Mouse (Mus musculus) liver, postnatal 0 days (tissue): ENCODE data around the gene Dock9. TPM values are rescaled to one million over a fixed set of nuclear protein-coding genes. Genes with fewer than 3 reads are reported as not detected.

Source experiments
- ATAC-seq: fragments of 200-750 bp; cut with Nextera tagmentation; 2 replicates; pipeline ENCODE4 v1.8.0; 2017; ENCODE audit warnings: mild to moderate bottlenecking, moderate library complexity
- DNase-seq: peaks from one replicate; pipeline ENCODE4 v3.0.0-alpha.2; 2016
- H3K27ac ChIP-seq: fragments of 300-500 bp; sonication (generic); 2 replicates; pipeline ENCODE4 v1.5.1; 2014; ENCODE audit warnings: antibody characterized with exemption, moderate library complexity, mild to moderate bottlenecking, low read depth
- H3K27me3 ChIP-seq: fragments of 300-500 bp; sonication (generic); 2 replicates; pipeline ENCODE4 v1.6.1; 2014; ENCODE audit warnings: low read length, control low read depth, mixed read lengths; ENCODE audit not compliant: insufficient read depth
- H3K36me3 ChIP-seq: fragments of 300-500 bp; sonication (generic); replicated peaks from 2 replicates; pipeline ENCODE4 v1.6.1; 2014; ENCODE audit warnings: mild to moderate bottlenecking, control low read depth, low read length, moderate library complexity, mixed read lengths; ENCODE audit not compliant: insufficient read depth
- H3K4me1 ChIP-seq: fragments of 300-500 bp; sonication (generic); 2 replicates; pipeline ENCODE4 v1.6.1; 2014; ENCODE audit warnings: antibody characterized with exemption, mild to moderate bottlenecking, control low read depth; ENCODE audit not compliant: insufficient read depth
- H3K4me2 ChIP-seq: fragments of 300-500 bp; sonication (generic); 2 replicates; pipeline ENCODE4 v1.6.1; 2014; ENCODE audit warnings: low read depth, mild to moderate bottlenecking, low read length, moderate library complexity, mixed read lengths
- H3K4me3 ChIP-seq: fragments of 300-500 bp; sonication (generic); 2 replicates; pipeline ENCODE4 v1.5.1; 2014; ENCODE audit warnings: low read depth, low read length
- H3K9ac ChIP-seq: fragments of 300-500 bp; sonication (generic); replicated peaks from 2 replicates; pipeline ENCODE4 v1.6.1; 2014; ENCODE audit warnings: mild to moderate bottlenecking, moderate library complexity
- H3K9me3 ChIP-seq: fragments of 300-500 bp; sonication (generic); 2 replicates; pipeline ENCODE4 v1.6.1; 2016; ENCODE audit warnings: mild to moderate bottlenecking, control low read depth, low read length, mixed read lengths
- CTCF ChIP-seq: sonication (generic); IDR thresholded peaks from 2 replicates; pipeline ENCODE4 v1.5.1; 2016; ENCODE audit warnings: antibody characterized with exemption, low read depth
- EP300 ChIP-seq: IDR thresholded peaks from 2 replicates; pipeline ENCODE4 v1.6.1; 2016; ENCODE audit warnings: antibody characterized with exemption, low read depth, mild to moderate bottlenecking
- WGBS: fragments of 180-500 bp; shearing (Covaris S2); extraction: QIAGEN DNeasy Blood & Tissue Kit; methylation state at CpG from one replicate; pipeline ENCODE4 v1.1.7; 2014; ENCODE audit not compliant: insufficient replicate concordance; 5-methylcytosine and 5-hydroxymethylcytosine counted together
- polyA plus RNA-seq: library from polyadenylated mRNA; unstranded; fragments of >200 nt; fragmentation: Nextera tagmentation; extraction: Ambion mirVana; gene quantifications from 2 replicates; pipeline ENCODE4 v1.2.1, GENCODE M21; 2015

The Dock9 gene
- polyA plus RNA-seq, 1 experiment from 2014 or later = 1.4 TPM

DNA sequence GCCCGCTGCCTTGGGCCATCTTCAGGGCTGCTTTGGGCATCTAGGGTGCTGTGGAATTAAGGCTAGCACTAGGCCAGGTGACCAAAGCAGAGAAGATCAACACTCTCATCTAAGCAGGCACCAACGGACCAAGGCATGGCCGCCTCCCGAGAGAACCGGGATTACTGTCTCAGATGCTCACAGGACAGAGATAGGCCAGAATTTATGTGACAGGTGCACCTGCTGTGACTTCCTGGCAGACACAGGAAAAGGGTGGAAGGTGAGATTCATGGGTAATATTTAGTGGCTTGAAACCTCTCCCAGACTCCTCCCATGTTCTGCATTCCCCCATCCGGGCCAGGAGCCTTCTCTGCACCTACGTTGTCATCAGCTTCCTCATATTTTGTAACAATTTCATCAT is 2.1 kb downstream of the Dock9 start:
- ATAC-seq (no peak), DNase-seq (no peak)
- Histone ChIP-seq H3K4me2 (no peak overlapping the region), H3K4me3 (no peak overlapping the region), H3K36me3 (no peaks in the 10 kb centered on the region), H3K9me3 (no peaks in the 10 kb centered on the region), H3K27ac (no peak overlapping the region), H3K9ac (no peak overlapping the region), H3K4me1 (peaks cover 12% of the 10 kb centered on the region), H3K27me3 (peaks cover 5% of the 10 kb centered on the region; the same call in 1 of the 2 replicates)
- TF ChIP-seq EP300 (no peak), CTCF (no peak)
- WGBS = 75% methylated on average over 7 of the region's 7 CpGs

DNA sequence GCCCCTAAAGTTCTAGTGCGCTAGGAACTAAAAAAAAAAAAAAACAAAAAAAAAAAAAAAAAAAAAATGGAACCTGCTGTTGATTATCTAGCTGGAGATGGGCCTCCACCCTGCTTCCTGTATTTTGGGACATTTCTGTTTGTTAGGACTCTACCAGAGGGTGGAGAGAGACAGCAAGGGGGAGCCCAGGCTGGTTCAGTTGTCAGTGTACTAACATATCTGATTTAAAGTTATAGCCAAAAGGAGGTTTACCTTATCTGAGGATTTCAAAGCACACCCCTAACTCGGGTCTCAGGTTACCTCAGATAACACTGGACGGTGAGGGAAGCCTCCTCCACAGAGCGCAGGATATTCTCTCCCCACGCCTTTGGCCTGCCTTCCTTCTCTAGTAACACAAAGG is 4.0 kb downstream of the Dock9 start:
- H3K9ac ChIP-seq = no peak overlapping the region
- ATAC-seq (no peak), DNase-seq (no peak)
- TF ChIP-seq CTCF = no peak
- TF ChIP-seq EP300 = no peak
- H3K9me3 ChIP-seq = no peaks in the 10 kb centered on the region
- no peak overlapping the region for H3K4me2 ChIP-seq
- no peak overlapping the region for H3K27ac ChIP-seq
- peaks cover 12% of the 10 kb centered on the region for H3K4me1 ChIP-seq
- WGBS = 48% methylated on average over 5 of the region's 5 CpGs
- no peaks in the 10 kb centered on the region for H3K36me3 ChIP-seq
- H3K27me3 ChIP-seq = peaks cover 5% of the 10 kb centered on the region; the same call in 1 of the 2 replicates
- no peak overlapping the region for H3K4me3 ChIP-seq

GRCm38 (mm10) chr14:121791935-121792334 is 5.7 kb downstream of the Dock9 start:
- TF ChIP-seq CTCF (no peak), EP300 (no peak)
- no peaks in the 10 kb centered on the region for H3K9me3 ChIP-seq
- H3K4me1 ChIP-seq = peaks cover 3% of the 10 kb centered on the region
- H3K9ac ChIP-seq = no peak overlapping the region
- H3K27me3 ChIP-seq = peaks cover under 1% of the 10 kb centered on the region; the same call in 1 of the 2 replicates
- no peak overlapping the region for H3K4me2 ChIP-seq
- DNase-seq = no peak
- no peak overlapping the region for H3K27ac ChIP-seq
- 71% methylated on average over 2 of the region's 2 CpGs for WGBS
- no peak overlapping the region for H3K4me3 ChIP-seq
- ATAC-seq = no peak
- H3K36me3 ChIP-seq = no peaks in the 10 kb centered on the region

DNA sequence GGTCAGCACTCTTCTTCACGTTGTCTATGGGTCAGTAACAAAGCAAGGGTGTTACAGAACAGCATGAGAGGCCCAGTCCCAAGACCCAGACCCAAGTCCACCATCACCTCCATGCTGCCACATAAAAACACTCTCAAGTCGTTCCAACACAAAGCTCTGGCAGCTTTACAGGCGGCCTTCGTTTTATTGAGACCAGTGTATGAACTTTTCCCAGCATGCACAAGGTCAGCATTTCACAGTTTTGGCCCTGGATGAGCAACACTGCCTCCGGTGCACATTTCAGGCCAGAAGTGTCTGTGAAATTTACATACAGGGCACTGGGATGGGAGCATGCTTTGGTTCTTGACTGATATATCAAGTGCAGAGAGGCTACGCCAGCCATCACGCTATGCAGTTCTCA is 6.5 kb downstream of the Dock9 start:
- Histone ChIP-seq H3K4me3 (no peak overlapping the region), H3K36me3 (no peaks in the 10 kb centered on the region), H3K27me3 (no peaks in the 10 kb centered on the region), H3K9me3 (no peaks in the 10 kb centered on the region), H3K9ac (no peak overlapping the region), H3K27ac (no peak overlapping the region), H3K4me2 (no peak overlapping the region), H3K4me1 (no peaks in the 10 kb centered on the region)
- TF ChIP-seq EP300 (no peak), CTCF (no peak)
- no peak for ATAC-seq
- DNase-seq = no peak
- WGBS = 74% methylated on average over 7 of the region's 7 CpGs

- 76% methylated on average over 3 of the region's 3 CpGs for WGBS
- no peak overlapping the region for H3K4me2 ChIP-seq
Observed at GRCm38 (mm10) chr14:121789273-121789672, 8.4 kb downstream of the Dock9 start.

DNA sequence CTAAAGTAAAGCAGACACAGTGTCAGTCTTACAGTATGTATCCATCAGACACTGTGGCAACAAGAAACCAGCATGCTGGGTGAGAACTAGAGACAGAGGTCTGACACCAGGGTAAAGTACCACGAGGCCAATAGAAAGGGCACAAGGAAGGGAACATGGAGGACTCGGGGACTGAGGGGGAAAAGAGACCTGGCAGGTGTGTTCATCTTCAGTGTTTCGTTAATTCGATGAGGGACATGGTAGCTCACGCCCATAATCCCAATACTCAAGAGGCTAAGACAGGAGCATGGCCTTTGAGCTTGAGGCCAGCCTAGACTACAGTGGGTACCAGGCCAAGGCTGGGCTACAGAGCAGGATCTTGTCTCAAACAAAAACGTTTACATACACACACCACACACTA is 9.2 kb downstream of the Dock9 start:
- 79% methylated on average over 6 of the region's 6 CpGs for WGBS

More at GRCm38 (mm10) chr14:121789273-121789672, 8.4 kb downstream of the Dock9 start:
- Histone ChIP-seq H3K27ac (no peak overlapping the region), H3K36me3 (no peaks in the 10 kb centered on the region), H3K9me3 (no peaks in the 10 kb centered on the region), H3K9ac (no peak overlapping the region), H3K27me3 (no peaks in the 10 kb centered on the region), H3K4me1 (no peaks in the 10 kb centered on the region), H3K4me3 (no peak overlapping the region)
- no peak for DNase-seq
- no peak for ATAC-seq
- TF ChIP-seq EP300 (no peak), CTCF (no peak)

GRCm38 (mm10) chr14:121787430-121787829 is 10.2 kb downstream of the Dock9 start:
- DNase-seq = no peak
- H3K4me1 ChIP-seq = no peaks in the 10 kb centered on the region
- H3K9ac ChIP-seq = no peak overlapping the region
- ATAC-seq = no peak
- no peaks in the 10 kb centered on the region for H3K27me3 ChIP-seq
- TF ChIP-seq CTCF (no peak), EP300 (no peak)
- no peak overlapping the region for H3K4me2 ChIP-seq
- no peaks in the 10 kb centered on the region for H3K36me3 ChIP-seq
- H3K27ac ChIP-seq = no peak overlapping the region
- H3K9me3 ChIP-seq = no peaks in the 10 kb centered on the region
- 84% methylated on average over 12 of the region's 12 CpGs for WGBS
- no peak overlapping the region for H3K4me3 ChIP-seq

More for the DNA sequence above, 9.2 kb downstream of the Dock9 start:
- Histone ChIP-seq H3K4me2 (no peak overlapping the region), H3K4me3 (no peak overlapping the region), H3K9me3 (no peaks in the 10 kb centered on the region), H3K9ac (no peak overlapping the region), H3K27me3 (no peaks in the 10 kb centered on the region), H3K4me1 (no peaks in the 10 kb centered on the region), H3K36me3 (no peaks in the 10 kb centered on the region), H3K27ac (no peak overlapping the region)
- TF ChIP-seq EP300 = no peak
- TF ChIP-seq CTCF = no peak
- DNase-seq = no peak
- ATAC-seq = no peak
